Mouse (Mus musculus) small intestine, adult 2 months (tissue): ENCODE measurements around the gene Plppr1.
"Not testable (repeated sequence)": the region's sequence is repeated elsewhere in the genome, so short reads cannot be mapped to it uniquely, and the experiment has no call there.

Source experiments
- CTCF ChIP-seq: fragments of 200-500 bp; IDR thresholded peaks from 2 replicates; pipeline ENCODE4 v1.5.1; 2012; ENCODE audit warnings: low read depth, mild to moderate bottlenecking, control low read depth, inconsistent platforms, low read length, moderate library complexity, mixed read lengths; ENCODE audit not compliant: insufficient replicate concordance, insufficient read length; ENCODE audit errors: extremely low read depth
- POLR2A ChIP-seq: fragments of 200-500 bp; IDR thresholded peaks from 2 replicates; pipeline ENCODE4 v1.6.1; 2012; ENCODE audit warnings: low read depth, mild to moderate bottlenecking, control low read depth, inconsistent platforms, low read length, moderate library complexity

GRCm38 (mm10) chr4:49348001-49348400 is 288.9 kb downstream of the Plppr1 start:
- not testable (repeated sequence) for TF ChIP-seq CTCF, POLR2A
